Mouse (Mus musculus): Measurements from ENCODE around the gene Cln6. TPM values are rescaled to one million over a fixed set of nuclear protein-coding genes. Genes with fewer than 3 reads are reported as not detected.
"Not testable (repeated sequence)": the region's sequence is repeated elsewhere in the genome, so short reads cannot be mapped to it uniquely, and the experiment has no call there.

Cln6 gene
- 33.7 and 43.3 TPM in 2 replicates for polyA plus RNA-seq (2011; ENCODE audit: insufficient read length, low read depth, missing spikeins)

DNA sequence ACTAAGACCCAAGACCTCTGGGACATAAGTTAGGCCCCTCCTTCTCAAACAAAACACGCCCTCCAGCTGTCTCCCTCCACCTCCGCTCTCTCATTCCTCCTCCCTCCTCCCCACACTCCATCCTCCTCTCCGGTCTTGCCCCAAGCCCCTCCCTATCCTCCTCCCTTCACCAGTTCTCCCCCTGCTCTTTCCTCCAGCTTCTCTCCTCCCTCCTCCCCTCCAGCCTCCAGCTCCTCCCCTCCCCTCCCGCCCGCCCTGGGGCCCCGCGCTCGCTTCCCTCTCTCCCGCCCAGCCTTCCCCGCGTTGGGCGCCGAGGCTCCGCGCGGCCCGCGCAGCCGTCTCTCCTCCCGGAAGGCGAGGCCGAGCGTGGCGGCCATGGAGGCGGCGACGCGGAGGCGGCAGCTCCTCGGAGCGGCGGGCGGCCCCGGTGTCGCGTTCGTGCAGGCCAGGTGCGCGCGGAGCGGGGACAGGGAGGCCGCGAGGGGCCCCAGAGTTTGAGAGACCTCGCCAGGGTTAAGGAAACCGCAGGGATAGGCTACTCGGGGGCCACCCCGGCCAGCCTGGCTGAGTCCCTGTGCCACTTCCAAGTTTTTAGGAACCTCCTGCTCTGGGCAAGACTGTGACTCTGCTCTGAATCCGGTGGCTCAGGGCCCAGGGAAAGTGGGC is at the start of gene Cln6:
TSS of gene Cln6 (plus strand) at position 280 of the 666 bp plus-strand sequence.
- peaks cover 4% of the 10 kb centered on the region for H3K4me1 ChIP-seq (ENCODE audit: control insufficient read depth, insufficient read depth, low read length)
- peak within 1 kb of the TSS; percentile 66 for H3K4me3 ChIP-seq (ENCODE audit: insufficient read depth, low read length)
- peak; percentile 64 for TF ChIP-seq POLR2A (IDR thresholded peaks at IDR 0.05; ENCODE audit: low read depth, low read length)
- TF ChIP-seq CTCF (IDR thresholded peaks at IDR 0.05; ENCODE audit: borderline replicate concordance, insufficient read depth, low read length) = no peak
- H3K27ac ChIP-seq (ENCODE audit: insufficient read depth, low read length) = no peak within 1 kb of the TSS

GRCm38 (mm10) chr9:62789856-62790255 is 48.7 kb upstream of the Cln6 start:
- no peak for TF ChIP-seq POLR2A (IDR thresholded peaks at IDR 0.05; ENCODE audit: low read depth, low read length)
- TF ChIP-seq CTCF (IDR thresholded peaks at IDR 0.05; ENCODE audit: borderline replicate concordance, insufficient read depth, low read length) = no peak

GRCm38 (mm10) chr9:62799218-62799617 is 39.4 kb upstream of the Cln6 start:
- not testable (repeated sequence) for H3K4me1 ChIP-seq (ENCODE audit: control insufficient read depth, insufficient read depth, low read length); H3K4me3 ChIP-seq (ENCODE audit: insufficient read depth, low read length); H3K27ac ChIP-seq (ENCODE audit: insufficient read depth, low read length)

More at GRCm38 (mm10) chr9:62789856-62790255, 48.7 kb upstream of the Cln6 start:
- no peaks in the 10 kb centered on the region for H3K4me1 ChIP-seq (ENCODE audit: control insufficient read depth, insufficient read depth, low read length)
- no peak overlapping the region for H3K4me3 ChIP-seq (ENCODE audit: insufficient read depth, low read length)
- H3K27ac ChIP-seq (ENCODE audit: insufficient read depth, low read length) = no peak overlapping the region

DNA sequence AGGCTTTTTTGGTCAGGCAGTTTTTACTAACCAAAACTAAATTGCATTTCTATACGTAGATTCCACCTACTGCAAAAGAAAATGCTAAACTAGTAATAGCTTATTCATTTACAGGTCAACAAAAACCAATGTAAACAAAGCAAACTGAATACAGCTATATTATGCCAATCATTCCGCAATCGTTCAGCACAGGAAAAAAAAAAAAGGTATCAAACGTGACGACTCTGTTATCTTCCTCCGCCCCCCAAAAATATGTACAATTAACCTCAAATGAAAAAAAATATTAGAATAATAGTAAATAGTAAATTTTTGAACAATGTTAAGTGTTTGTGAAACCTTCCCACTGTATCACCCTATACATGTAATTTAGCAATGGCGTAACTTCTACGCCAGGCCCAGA is 28.5 kb upstream of the Cln6 start:
- Histone ChIP-seq H3K4me3 (ENCODE audit: insufficient read depth, low read length) (peak overlapping the region; percentile 62), H3K27ac (ENCODE audit: insufficient read depth, low read length) (no peak overlapping the region), H3K4me1 (ENCODE audit: control insufficient read depth, insufficient read depth, low read length) (peaks cover 7% of the 10 kb centered on the region)
- TF ChIP-seq POLR2A (IDR thresholded peaks at IDR 0.05; ENCODE audit: low read depth, low read length) = no peak

DNA sequence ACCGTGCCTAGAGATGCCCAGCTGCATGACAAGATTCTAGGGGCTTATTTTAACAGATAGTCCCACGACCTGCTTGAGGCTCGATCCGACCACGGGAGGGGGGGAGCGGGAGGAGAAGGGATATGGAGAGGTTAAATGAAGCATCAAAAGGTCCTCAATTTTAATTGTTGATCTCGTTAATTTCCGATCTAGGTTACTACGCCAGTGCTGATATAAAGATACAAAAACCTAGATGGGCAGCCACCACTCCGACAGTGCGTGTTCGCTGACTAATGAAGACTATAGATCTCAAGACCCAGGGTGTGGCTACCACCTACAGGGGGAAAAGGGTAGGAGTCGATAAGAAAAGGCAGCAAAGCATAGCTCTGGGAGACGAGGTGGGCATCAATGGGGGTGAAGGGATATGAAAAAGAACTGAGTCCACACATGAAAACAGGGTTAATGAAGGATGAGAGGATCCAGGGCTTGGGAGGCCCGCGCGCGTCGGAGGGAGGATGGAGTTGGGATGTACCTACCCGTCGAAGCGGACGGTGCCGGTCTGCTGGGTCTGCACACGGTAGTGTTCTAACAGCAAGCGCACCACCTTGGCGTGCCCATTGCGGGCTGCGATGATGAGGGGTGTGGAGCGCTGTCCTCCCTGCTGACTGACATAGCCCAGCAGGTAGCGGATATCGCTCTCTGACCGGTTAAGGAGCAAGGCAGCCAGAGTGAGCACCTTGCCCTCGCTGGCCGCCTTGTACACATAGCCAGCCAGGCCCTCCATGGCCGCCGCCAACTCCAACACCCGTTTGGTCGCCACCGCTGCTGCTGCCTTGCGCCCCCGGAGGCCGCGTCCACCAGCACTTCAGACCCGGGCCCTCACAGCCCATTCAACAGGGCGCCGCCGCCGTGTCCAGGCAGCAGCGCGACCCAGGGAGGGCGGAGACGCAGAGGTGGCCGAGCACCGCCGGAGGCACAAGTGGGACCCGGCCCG is 27.8 kb upstream of the Cln6 start:
- Histone ChIP-seq H3K27ac (ENCODE audit: insufficient read depth, low read length) (peak overlapping the region; percentile 97), H3K4me1 (ENCODE audit: control insufficient read depth, insufficient read depth, low read length) (peaks cover 7% of the 10 kb centered on the region), H3K4me3 (ENCODE audit: insufficient read depth, low read length) (peak overlapping the region; percentile 62)
- peak; percentile 51 for TF ChIP-seq POLR2A (IDR thresholded peaks at IDR 0.05; ENCODE audit: low read depth, low read length)
- no peak for TF ChIP-seq CTCF (IDR thresholded peaks at IDR 0.05; ENCODE audit: borderline replicate concordance, insufficient read depth, low read length)

DNA sequence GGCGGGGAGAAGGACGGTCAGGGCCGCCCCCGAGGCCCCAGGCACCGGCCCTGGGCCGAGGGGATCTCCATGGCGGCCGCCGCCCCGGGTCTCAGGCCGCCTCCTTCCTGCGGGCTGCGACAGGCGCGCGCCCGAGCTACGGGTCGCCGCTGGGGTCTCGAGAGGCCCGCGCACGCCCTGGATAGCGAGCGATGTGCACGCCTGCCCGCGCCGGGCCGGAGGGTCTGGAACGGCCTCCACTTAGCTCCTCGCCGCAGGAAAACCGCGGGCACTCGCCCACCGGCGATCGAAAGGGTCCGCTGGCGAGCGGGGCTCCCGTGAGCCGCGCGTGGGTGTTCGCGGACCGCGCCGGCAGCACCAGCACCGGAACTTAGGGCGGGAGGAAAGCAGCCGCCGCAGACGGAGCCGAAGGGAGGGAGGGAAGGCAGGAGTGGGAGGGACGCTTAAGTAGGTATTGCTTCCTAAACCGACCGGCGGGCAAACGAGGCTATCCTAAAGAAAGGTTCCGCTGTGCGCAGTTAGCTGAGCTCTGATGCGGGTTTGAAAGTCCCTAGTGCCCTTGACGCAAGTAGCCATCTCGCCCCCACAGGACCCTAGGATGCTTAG is 27.0 kb upstream of the Cln6 start, which contains the start of gene Fem1b:
TSS of gene Fem1b (minus strand) at position 419 of the 606 bp plus-strand sequence.
- Histone ChIP-seq H3K4me1 (ENCODE audit: control insufficient read depth, insufficient read depth, low read length) (peaks cover 7% of the 10 kb centered on the region), H3K27ac (ENCODE audit: insufficient read depth, low read length) (peak within 1 kb of the TSS; percentile 97), H3K4me3 (ENCODE audit: insufficient read depth, low read length) (peak within 1 kb of the TSS; percentile 62)
- peak; percentile 96 for TF ChIP-seq POLR2A (IDR thresholded peaks at IDR 0.05; ENCODE audit: low read depth, low read length)
- TF ChIP-seq CTCF (IDR thresholded peaks at IDR 0.05; ENCODE audit: borderline replicate concordance, insufficient read depth, low read length) = no peak

DNA sequence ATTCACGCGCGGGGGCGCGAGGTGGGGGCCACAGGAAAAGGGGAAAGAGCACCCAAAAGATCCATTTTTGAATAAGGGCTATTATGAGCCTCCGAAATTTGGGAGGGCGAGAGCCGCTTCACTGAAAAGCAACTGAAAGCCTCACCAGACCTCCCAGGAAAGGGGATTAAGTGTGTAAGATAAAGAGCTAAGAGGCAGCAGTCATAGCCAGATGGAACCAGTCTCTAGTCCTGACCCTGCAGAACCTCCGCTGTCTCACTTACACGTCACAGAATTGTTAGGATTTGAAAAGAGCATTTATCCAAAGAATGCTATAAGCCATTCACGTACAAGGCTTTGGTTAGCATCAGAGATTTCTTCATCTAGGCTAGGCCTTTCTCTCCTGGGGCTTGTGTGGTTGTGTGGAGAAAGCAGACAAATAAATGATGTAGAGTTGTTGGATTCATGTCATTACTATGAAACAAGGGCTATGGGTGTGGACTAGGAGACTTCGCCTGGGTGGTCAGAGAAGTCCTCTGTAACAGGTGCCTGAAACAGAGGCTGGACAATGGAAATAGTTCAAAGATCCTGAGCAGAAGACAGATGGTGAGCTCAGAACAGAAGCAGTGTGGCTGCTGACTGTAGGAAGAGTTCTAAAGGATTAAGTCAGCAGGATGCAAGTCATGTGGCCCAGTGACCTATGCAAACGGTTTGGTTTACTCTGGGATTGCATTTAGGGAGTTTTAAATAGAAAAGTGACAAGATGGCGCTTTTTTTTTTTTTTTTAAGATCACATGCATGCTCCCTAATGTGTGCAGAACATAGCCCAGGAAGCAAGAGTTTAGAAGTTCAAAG is 26.2 kb upstream of the Cln6 start:
- Histone ChIP-seq H3K4me3 (ENCODE audit: insufficient read depth, low read length) (peak overlapping the region; percentile 62), H3K27ac (ENCODE audit: insufficient read depth, low read length) (peak overlapping the region; percentile 74), H3K4me1 (ENCODE audit: control insufficient read depth, insufficient read depth, low read length) (peaks cover 10% of the 10 kb centered on the region)
- TF ChIP-seq CTCF (IDR thresholded peaks at IDR 0.05; ENCODE audit: borderline replicate concordance, insufficient read depth, low read length) (no peak), POLR2A (IDR thresholded peaks at IDR 0.05; ENCODE audit: low read depth, low read length) (peak; percentile 33; the same call in 1 of the 2 replicates)

- TF ChIP-seq CTCF (IDR thresholded peaks at IDR 0.05; ENCODE audit: borderline replicate concordance, insufficient read depth, low read length) = no peak
- no peak for TF ChIP-seq POLR2A (IDR thresholded peaks at IDR 0.05; ENCODE audit: low read depth, low read length)
- Histone ChIP-seq H3K27ac (ENCODE audit: insufficient read depth, low read length) (no peak overlapping the region), H3K4me1 (ENCODE audit: control insufficient read depth, insufficient read depth, low read length) (peaks cover 15% of the 10 kb centered on the region), H3K4me3 (ENCODE audit: insufficient read depth, low read length) (no peak overlapping the region)
These were observed 23.8 kb upstream of the Cln6 start for GRCm38 (mm10) chr9:62814751-62815150.
